Mouse (Mus musculus) heart, adult 2 months (tissue): ENCODE data around the gene Lurap1l.

Source experiments
- CTCF ChIP-seq: fragments of 200-600 bp; IDR thresholded peaks from 2 replicates; pipeline ENCODE4 v1.8.1; 2022; ENCODE audit warnings: antibody characterized with exemption, mild to moderate bottlenecking, moderate library complexity
- POLR2A ChIP-seq: fragments of 200-500 bp; IDR thresholded peaks from 2 replicates; pipeline ENCODE4 v1.6.1; 2011; ENCODE audit warnings: mild to moderate bottlenecking, low read depth, low read length, control low read depth; ENCODE audit not compliant: insufficient read depth

DNA sequence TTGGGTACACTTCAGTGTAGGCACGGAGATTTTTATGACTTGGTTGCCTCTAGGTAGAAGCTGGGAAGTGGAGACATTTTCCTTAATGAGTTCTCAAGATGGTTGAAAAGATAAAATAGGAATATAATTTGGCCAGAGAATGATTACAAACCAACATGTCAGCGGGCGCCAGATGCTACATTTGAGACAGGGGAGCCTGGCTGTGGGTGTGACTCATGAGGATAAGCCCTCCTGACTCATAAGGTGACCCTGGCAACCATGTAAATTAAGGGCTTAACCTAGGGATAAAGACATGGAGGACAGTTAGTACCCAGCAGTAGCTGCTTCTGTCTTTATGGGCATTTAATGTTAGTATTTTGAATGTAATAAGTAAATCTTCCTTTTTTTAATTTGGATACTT, 6.2 kb downstream of the Lurap1l start:
- TF ChIP-seq CTCF = no peak
- no peak for TF ChIP-seq POLR2A
